Mouse (Mus musculus): ENCODE measurements around the gene Nap1l1. TPM values are rescaled to one million over a fixed set of nuclear protein-coding genes. Genes with fewer than 3 reads are reported as not detected.

Nap1l1 gene
- total RNA-seq, 2 experiments from 2014 or later = 130 to 141 TPM

DNA sequence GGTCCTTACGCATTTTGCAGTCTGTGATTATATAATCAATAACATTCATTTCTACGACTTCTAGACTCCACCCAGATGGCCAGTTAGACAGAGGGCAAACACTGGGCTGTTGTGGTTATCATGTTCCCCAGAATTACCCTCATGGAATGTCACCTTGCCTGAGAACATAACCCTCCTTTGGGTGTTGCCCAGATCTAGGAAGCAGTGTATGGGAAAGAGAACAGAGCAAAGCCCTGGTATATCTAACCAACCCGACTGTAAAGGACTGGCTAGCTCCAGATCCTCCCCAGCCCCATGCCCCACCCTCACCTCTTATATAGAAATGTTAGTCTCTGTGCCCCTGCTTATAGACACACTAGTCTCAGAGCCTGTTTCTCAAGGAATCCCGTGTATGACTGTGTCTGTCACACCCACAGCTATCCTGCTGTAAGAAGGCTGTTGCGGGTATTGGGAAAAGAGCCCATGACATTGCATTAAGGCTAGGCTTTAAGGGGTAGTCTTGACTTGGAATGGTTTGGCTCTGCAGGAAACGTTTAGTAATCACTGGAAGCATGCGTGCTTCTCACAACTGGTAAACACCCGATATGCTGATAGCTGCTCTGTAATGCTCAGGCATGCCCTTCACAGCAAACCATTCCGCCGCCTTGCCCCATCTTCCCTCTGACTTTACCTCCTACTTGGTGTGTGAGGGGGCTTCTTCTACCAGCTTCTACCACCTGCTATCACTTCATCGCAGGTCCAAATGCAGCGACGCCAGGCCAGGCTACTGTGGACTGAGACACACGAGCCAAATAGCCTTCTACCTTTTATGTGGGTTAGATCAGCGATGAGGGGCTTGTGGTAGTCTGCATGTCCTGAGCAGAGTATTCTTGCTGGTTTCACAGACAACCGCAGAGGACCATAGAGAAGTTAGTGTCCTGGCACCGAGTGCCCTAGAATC, 42.3 kb downstream of the Nap1l1 start:
- no peak for DNase-seq

DNA sequence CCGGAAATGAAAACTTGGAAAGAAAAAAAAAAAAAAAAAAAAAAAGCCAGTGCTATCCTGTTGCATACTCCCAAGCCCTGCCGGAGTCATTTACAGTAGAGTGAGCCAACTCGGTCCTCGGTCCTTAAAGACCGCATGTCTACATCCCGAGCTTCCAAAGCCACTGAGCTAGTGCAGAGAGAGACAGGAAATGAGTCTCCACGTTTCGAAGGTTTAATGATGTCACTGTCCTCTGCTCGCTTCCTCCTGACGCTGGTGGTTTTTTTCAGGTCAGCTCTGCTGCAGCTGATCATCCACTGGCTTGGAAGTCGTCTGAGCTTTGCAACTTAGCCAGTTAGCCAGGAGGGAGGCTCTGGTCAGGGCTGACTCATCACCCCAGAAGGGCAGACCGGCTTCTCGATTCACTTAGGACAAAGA, 43.2 kb downstream of the Nap1l1 start:
- DNase-seq = peak; percentile 70

DNA sequence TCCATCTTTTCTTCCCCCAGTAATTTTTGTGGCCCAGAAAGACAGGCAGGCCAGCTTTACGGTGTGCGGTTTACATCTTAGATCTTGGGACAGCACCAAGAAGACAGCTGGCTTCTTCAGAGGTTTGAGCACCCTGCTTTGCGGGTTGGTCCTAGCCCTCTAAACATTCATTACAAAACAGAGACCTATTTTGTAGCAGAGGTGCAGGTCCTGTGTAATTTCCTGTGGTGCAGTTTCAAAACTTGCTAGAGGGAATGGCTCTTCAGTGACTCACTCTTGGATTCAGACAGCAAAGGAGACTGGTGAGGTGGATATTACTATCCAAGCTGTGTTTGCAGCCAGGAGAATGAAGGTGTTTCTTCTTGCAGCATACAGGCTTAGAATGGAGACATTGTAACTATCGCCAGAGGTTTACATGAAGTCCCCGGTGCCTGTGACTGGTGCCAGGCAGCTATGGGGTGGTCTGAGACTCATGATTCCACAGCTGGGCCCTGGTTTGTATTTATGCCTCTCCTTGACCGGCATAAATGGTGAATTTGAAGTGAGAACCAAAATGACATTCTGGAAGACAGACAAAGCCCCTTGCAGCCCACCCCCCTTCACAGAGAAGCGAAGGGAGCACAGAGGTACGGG, 43.9 kb downstream of the Nap1l1 start:
- DNase-seq = no peak

DNA sequence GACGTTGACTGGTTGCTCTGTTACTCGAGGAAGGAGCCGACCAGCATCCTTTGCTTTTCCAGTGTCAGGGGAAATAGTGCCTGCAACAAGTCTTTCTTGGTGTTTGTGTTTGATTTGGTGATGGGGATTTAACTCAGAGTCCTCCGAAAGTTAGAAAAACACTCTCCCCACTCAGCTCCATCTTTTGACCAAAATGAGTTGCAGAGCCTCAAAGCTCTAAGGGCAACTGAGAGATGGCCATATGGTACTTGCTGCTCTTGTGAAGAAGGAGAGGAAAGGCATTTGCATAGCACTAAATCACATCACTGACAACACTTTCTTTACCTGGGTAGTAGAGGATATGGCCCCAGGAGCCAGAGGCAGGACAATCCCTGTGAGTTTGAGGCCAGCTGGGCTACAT, 45.3 kb downstream of the Nap1l1 start:
- DNase-seq = no peak

DNA sequence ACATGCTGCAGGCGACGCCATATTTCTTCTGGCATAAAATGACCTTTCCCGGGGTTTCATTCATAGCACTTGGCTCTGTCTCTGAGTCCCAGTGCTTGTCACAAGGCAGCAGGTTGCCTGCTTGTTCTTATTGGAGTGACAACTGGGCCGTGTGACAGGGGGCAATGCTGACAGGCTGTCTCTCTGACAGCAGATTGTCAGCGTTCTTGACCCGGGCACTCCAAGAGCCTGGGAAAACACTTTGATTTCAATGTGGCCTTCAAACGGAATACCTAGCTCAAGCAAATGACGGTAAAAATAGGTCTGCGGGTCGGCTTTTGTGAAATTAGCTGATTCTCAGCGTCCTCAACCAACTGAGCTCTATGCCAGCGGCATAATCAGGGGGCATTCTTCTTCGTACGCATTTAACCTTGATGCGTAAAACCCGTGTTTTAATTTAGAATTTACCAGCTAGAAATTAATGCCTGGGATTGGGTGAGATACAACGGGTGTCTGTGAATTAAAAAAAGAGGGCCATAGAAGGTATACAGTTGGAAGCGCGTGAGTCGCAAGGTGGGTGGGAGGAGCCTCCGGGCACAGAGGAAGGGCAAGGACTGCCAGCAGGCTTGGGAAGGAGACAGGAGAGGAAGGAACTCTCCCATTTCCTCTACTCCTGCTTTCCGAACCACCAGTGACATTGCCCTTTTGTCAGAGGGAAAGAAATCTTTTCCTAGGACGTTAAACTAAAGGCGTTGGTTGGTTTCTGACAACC, 46.8 kb downstream of the Nap1l1 start:
- no peak for DNase-seq

DNA sequence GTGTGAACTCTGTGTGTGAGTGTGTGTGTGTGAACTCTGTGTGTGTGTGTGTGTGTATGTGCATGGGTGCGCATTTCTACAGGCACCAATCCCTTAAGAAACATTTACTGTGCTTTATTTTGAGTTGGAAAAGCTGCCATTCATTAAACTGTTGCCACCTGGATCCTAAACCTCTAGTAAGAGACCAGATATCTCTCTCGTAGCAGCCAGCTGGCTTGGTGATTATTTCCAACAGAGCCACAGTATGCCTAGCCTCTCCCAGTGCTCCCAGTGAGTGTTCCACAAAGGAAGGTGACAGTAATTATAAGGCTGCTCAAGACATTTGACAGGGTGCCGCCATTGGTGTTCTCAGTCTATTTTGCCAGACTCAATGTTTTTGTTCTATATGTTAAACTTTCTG, 47.6 kb downstream of the Nap1l1 start:
- no peak for DNase-seq

DNA sequence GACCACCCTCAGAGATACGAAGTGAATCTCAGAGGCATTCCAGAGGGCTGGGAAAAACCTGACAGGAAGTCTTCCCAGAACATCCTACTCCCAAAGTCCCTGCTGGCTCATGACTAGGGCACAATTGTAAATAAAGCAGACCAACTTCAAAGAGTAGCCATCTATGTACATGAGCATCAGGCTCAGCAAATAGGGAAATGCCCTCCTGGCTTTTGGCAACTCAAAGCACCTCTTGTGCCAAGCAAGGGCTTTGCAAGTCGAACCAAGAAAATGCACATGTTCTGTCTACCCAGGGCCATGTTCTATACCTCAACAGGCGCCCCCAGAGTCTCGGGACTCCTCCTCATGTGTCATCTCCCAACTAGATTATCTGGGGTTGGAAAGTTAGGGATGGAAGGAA, 48.6 kb downstream of the Nap1l1 start:
- no peak for DNase-seq

DNA sequence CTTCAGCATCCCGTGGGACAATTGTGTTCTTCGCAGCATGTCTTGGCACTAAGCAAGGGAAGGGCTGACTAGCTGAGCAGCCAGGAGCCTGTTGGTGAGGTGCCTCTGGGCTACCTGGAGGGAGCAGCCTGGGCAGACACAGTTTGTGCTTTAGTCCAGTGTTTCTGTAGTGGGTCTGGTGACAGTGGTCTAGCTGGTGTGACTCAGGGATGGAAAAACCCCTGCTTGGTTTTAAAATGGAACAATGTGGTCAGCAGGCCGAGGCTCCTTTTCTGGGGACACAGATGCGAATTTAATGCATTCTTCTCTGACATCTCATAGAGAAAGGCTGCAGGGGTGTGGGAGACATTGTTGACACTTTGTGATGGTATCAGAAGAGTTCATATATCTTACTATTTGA, 49.2 kb downstream of the Nap1l1 start:
- DNase-seq = no peak

DNA sequence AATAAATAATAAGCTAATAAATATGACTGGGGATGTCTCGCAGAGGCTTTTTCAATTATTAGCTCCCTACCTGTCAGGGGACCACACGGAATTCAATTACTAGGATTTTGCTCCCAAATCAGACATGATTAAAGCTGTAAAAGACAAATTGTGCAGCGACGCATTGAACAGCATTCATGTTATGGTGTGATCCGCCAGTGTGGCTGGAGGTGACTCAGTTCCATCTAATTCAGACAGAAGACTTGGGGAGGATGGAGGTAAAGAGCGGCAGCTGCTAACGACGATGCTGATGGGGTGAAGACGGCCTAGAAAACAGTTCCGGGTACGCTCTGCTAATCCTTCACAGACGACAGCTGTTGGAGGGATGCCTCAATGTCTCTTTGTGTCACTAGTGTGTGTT, 50.9 kb downstream of the Nap1l1 start:
- no peak for DNase-seq

DNA sequence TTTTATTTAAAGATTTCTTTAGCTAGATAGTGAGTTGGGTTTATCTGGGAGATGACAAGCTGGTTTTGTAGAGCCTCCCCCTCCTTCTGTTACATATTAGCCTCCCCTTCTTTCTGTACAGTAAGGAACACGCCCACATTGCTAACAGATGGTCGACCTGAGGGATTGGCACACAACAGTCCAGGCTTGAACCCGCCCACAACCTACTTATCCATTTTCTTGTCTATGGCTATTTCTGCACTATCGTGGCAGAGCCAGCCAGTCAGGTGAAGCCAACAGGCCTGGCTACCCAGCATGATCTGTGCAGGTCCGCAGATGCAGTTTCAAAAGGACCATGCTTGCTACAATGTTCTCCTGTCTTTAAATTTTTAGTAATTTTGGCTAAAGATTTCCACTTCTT, 54.0 kb downstream of the Nap1l1 start:
- DNase-seq = no peak

DNA sequence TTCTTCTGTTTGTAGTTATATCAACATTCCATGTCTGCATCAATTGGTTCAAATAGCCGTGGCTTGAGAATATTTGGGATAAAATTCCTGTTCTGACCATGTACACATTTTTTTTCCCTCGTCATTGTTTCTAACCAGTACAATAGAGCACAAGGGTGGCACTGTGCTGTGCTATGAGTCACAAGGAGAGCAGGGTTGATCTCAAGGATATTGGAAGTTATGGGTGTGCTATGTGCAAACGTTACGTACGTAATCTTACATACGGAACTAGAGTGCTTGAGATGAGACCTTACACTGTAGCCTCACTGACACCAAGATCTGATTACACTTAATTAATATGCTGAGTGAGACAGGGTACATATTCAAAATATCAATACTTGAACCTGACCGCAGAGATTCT, 54.6 kb downstream of the Nap1l1 start:
- DNase-seq = no peak

DNA sequence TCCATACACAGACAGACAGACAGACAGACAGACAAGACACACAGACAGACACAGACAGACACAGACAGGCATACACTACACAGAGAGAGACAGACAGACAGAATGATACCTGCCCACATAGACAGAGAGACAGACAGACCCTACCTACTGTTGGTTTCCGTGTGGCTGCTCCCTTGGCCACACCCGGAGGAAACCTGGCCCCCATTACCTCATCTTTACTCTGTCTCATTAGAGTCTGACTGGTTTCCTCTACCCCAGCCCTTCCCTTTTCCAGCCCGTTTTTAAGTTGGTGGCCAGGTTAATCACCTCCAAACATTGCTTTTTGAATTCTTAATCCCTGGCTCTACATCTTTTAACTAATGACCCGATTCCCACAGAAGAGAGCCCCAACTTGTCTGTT, 55.3 kb downstream of the Nap1l1 start:
- no peak for DNase-seq

DNA sequence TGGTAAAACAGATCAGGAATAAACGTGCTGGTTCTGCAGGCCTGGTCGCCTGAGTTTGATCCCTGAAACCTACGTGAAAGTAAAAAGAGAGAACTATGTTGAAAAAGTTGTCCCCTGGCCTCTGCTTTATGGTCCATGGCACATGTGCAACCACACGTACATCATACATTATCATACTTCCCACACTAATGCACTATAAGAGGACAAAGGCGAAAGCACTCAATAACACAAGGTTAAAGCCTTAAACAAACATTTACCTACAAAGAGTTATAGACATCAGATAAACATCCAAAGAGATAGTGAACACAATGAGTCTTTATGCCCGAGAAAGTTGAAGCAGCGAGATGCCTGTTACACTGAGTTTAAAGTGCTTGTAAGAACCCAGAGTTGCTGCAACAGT, 57.4 kb downstream of the Nap1l1 start:
- DNase-seq = no peak

DNA sequence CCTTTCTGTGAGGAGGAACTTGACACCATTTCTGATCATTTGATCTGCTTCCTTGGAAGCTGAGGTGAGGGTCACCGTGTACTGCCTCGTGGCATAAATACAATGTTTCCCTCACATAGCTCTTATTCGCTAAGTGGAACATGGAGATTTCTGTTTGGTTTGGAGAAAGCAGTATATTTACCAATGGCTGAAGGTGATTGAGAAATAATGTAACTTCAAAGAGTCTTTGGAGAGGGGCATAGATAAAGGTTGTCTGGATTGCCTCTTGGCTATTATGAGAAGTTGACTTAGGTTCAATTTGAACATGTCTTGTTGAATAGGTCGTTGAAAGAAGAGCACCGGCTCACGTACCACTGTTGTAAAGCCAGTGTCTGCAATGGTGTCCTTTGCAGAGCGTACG, 61.7 kb downstream of the Nap1l1 start:
- no peak for DNase-seq

DNA sequence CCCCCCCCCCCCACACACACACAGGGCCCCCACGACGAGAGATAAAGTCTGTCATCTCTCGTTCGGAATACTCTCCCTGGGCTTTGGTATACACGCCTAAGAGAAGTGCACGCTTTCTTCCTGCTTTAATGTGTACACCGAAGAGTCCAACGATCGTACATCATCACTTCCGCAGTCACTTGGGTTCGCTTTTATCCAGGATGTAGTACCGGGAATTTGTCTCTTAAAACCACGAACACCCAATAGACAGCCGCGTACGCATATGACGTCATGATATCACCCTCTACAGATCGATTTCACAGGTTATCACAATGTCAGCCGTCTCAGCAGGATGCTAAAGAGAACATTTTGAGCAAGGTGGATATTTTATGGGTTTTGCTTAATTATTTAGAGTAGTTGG, 64.4 kb downstream of the Nap1l1 start:
- DNase-seq = no peak

DNA sequence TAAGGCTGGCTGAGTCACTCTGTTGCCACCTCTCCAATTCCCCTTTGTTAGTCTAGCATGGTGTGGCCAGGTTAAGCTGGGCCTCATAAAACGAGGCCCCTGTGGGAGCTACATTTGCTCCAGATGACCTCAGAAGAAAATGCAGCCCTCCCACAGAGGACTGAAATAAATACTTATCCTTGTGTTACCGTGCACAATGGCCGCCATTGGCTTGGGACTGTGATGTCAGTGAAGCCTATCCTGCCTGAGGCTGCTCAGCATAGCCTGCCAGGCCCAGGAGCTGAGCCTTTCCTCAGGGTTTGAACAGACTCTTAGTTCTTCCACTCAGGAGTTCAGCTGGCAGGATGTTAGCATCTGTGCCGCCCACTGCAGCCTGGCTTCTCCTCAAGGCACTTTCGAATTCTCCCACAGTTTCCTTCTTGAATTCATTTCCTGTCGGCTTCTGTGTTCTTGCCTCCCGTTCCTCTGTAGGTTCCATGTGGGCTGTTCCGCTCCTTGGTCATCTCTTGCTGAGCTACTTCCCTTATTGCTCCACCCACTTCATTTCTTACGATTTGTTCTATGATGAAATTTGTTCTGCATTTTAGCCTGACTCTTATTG, 66.8 kb downstream of the Nap1l1 start:
- DNase-seq = no peak

DNA sequence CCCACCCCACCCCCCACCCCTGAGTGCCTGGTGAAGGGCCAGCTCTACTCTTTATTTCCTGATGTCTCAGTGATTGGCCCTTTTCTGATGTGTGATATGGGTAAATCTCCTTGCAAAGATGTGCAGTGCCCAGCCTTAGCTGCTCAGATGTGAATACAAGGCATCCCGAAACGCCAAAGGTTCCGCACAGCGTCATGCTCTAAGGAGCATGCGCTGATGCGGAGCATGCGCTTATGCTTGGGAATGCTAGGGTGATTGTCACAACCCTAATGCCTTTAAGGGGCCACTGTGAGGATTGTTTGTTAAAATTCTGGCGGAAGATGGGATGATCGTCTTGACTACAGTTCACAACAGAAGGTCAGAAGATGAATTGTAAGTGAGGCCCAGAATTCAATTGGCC, 67.7 kb downstream of the Nap1l1 start:
- DNase-seq = no peak

DNA sequence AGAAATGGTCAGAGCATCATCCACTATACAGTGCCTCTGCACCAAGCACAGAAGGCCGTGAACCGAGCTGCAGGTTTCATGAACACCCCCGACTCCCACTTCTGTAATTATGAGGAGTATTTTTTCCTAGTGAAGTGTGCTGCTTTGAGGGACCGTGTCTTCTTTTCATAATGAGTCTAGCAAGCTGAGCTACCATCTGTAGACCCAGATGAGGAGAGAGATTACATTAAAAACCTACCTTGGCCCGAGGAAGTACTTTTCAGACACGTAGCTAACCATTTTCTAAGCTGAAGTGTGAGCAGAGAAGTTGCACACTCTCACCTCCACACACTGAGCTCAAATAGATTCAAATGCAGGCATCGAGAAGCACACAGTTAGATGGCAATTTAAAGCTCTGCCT, 70.1 kb downstream of the Nap1l1 start:
- DNase-seq = no peak

DNA sequence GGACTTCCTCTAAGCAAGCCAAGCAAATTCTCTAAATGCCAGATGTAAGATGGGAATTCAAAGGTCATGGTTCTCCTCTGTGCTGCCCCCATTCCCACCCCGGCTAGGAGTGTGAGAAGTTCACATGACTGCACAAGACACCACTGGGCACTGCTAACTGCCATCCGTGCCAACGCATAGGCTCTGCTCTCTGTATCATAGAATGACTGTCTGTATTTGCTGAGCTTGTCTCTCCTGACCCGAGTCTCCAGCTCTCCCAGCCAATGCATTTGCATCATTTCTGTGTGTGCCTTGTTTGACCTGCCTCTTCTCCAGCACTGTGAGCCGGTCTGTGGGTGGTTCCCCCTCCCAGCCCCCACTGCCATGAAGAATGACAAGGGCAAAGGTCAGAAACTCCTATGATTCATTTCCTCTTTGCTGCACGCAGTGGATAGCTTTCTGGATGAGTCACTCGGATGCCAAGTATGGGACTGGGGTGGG, 70.8 kb downstream of the Nap1l1 start:
- peak; percentile 62 for DNase-seq

DNA sequence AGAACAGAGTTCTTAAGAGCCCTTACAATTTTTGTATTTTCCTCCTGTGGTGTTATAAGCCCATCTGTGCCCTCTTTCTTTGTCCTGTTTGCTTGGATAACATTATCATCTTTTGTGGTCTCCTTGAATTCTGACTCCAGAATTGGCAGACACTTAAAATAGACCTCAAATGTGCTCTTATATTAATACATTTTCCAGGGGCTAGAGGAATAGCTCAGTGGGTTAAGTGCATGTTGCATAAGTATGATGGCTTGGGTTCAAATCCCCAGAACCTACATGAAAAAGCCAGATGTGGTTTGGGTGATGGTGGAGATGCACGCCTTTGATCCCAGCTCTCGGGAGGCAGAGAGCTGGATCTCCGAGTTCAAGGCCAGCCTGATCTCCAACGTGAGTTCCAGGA, 71.3 kb downstream of the Nap1l1 start:
- no peak for DNase-seq

DNA sequence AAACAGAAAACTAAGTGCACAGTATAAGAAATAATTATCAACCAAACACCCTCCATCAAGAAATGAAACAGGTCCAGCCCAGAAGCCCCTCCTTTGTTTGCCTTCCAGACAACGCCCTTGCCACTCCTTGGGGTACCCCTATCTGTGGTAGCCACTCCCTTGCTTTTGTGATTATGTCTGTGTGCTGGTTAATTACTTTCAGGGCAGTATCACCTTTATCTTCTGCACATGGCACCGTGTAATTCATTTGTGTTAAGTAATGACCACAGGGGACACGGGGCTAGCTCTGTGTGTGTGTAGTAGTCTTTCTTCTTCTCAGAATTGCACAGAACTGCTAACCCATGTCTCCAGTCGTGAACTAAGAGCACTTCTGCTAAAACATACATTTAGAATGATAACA, 72.6 kb downstream of the Nap1l1 start:
- no peak for DNase-seq

All from adrenal gland, postnatal 10 days (tissue).